ENCODE assay signal across 12 mouse cellular contexts in the genomic region with DNA sequence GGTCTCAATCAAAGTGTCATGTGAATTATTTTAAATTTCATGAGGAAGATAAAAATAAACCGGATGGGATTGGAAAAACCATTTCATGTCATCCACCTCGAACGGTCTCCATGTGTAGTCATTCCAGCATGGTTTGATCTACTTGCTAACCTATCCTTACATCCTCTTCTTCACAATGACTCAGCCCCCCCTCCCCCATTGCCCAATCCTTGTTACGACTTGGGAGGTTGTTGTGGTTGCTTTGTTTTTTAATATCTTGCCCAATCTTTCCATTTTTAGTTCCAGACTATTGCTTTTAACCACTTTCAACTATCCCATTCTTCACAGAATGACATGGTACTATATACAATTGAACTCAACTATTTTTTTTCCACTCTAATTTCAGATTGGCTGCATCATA.
"Had no signal": no experiment of that assay in that cellular context is flagged by ENCODE, and none has a peak within 500 bp of the region (broad histone marks: within the 10 kb centered on the region; RNA-seq: fewer than 3 reads in every experiment).

No protein-coding gene starts in this region.

- H3K27ac ChIP-seq: left cerebral cortex, adult 2 months; limb, embryonic 10.5 days; liver, embryonic 14.5 days; macrophage; midbrain, embryonic 13.5 days; neural tube, embryonic 13.5 days had no signal

- H3K4me3 ChIP-seq: left cerebral cortex, adult 2 months; limb, embryonic 10.5 days; midbrain, embryonic 13.5 days; neural tube, embryonic 13.5 days had no signal

- H3K27me3 ChIP-seq: midbrain, embryonic 13.5 days; neural tube, embryonic 13.5 days had no signal

- H3K9ac ChIP-seq: liver, embryonic 14.5 days; midbrain, embryonic 13.5 days; neural tube, embryonic 13.5 days had no signal

- H3K36me3 ChIP-seq: limb, embryonic 10.5 days; midbrain, embryonic 13.5 days; neural tube, embryonic 13.5 days had no signal

- H3K4me1 ChIP-seq: limb, embryonic 10.5 days; midbrain, embryonic 13.5 days; neural tube, embryonic 13.5 days had no signal

- DNase-seq: kidney, adult 18-20 months; kidney, postnatal 14 days; lung, adult 2 months; lung, postnatal 10 days; right cerebral cortex, postnatal 14 days; thymus, postnatal 4 days had no signal

- ATAC-seq: midbrain, embryonic 13.5 days had no signal

- H3K9me3 ChIP-seq: limb, embryonic 10.5 days; midbrain, embryonic 13.5 days; neural tube, embryonic 13.5 days had no signal

- H3K4me2 ChIP-seq: midbrain, embryonic 13.5 days; neural tube, embryonic 13.5 days had no signal
